Mouse (Mus musculus): ENCODE data around the gene Pithd1. TPM values are rescaled to one million over a fixed set of nuclear protein-coding genes. Genes with fewer than 3 reads are reported as not detected.
"Not testable (repeated sequence)": the region's sequence is repeated elsewhere in the genome, so short reads cannot be mapped to it uniquely, and the experiment has no call there.

Gene Pithd1
- total RNA-seq, 2 experiments from 2014 or later: 87.4 to 89.4 TPM

DNA sequence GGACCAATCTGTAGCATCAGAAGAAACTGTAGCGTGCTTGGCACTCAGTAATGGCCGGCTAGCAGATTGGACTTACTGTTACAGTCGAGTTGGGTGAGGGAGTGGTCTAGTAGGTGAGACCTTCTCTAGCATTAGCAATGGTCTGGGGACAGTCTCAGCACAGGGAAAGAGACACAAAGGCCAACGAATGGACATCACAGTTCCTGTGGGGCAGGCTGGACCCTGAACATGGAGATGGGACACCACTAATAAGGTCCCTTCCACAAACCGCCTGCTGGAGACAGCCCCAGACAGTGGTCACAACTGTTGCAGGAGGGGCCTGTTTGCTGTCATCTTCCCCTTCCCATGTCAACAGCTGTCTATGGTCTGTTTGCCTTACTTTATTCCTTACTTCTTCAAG, 25.4 kb downstream of the Pithd1 start:
- no peak for DNase-seq

- peak; percentile 62 to 67 for DNase-seq
These were observed 26.3 kb downstream of the Pithd1 start for GRCm38 (mm10) chr4:135960717-135961116.

- no peak for DNase-seq
These were observed 28.7 kb downstream of the Pithd1 start for GRCm38 (mm10) chr4:135958354-135958753.

DNA sequence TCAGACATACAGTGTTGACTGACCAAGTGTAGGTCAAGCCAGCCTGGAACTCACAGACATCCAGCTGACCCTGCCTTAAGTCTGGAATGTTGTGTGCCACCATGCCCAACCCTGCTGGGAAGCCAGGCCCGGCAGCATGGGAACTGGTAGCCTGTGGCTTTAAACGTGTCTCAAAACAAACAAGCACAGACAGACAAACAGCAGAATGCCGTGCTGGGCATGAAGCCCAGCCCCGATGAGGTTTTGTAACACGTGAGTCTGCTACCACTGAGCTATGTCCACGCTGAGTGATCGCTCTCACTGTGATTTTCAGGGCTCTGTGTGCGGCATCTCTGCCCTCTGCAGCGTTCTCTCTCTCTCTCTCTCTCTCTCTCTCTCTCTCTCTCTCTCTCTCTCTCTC, 31.2 kb downstream of the Pithd1 start:
- DNase-seq: no peak

GRCm38 (mm10) chr4:135954241-135954640, 32.8 kb downstream of the Pithd1 start:
- peak in 1 of 2 experiments; percentile 66 for DNase-seq

- DNase-seq: no peak
These were observed 33.9 kb downstream of the Pithd1 start for GRCm38 (mm10) chr4:135953179-135953578.

GRCm38 (mm10) chr4:135951505-135951904, 35.6 kb downstream of the Pithd1 start:
- no peak for DNase-seq

- DNase-seq: no peak
These were observed 36.7 kb downstream of the Pithd1 start for GRCm38 (mm10) chr4:135950365-135950764.

DNA sequence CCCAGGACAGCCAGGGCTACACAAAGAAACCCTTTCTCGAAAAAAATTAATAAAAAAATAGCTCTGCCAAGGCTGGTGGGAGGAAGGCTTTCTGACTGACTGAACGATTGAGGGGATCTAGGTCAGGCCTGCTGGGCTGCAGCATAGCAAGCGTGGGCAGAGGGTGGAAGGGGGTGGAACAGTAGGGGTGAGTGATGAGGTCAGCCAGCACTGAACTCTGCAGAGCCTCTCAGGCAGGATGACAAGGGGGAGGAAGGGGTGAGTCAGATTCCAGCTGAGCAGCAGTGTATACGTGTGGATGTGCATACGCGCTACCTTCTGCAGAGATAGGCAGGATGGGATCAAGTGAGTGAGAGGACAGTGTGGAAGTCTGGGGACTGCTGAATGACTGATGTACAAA, 37.2 kb downstream of the Pithd1 start:
- no peak for DNase-seq

DNA sequence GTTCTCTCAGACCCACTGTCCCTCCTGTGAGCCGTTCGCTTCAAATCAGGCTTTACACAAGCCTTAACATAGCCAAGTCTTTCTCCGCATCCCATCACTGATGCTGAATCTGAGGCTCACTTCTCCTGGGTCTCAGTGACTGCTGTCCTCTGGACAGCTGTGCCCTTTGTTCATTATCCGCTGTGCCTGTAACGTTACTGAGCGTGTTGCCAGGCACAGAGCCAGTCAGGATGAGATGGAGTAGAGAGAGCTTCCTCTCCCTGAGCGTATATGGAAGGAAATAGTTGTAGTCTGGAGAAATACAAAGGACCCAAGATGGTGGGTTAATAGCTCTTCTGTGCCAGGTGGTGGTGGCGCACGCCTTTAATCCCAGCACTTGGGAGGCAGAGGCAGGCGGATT, 37.6 kb downstream of the Pithd1 start:
- DNase-seq: no peak

- no peak for DNase-seq
These were observed 38.9 kb downstream of the Pithd1 start for GRCm38 (mm10) chr4:135948142-135948541.

DNA sequence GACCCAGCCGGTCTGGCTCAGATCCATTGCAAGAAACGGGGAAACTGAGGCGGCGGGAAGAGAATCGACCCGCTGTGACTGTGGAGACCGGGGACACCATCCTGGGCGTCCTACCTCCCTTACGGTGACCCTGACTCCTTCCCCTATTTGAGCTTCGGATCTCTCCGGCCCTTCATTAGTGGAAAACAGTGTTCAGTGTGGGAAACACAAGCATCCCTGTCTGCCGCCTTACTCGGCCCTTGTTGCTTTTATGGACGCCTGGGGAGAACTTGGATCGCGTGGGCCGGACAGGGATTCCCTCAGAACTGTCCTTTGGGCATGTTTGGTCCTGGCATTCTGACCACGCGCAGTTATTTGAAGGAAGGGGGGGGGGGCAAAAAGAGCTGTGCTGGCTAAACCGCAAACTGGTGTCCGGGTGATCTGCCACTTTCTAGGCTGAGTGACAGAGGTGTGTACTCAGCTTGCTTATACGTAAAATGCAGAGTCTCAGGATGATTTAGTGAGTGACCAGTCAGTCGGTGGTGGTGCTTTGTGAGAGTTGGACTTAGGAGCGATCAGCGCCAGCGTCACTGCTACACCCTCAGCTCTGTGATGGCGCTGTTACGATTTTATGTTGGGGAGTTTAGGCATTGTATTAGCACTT, 40.3 kb downstream of the Pithd1 start:
- DNase-seq: no peak

DNA sequence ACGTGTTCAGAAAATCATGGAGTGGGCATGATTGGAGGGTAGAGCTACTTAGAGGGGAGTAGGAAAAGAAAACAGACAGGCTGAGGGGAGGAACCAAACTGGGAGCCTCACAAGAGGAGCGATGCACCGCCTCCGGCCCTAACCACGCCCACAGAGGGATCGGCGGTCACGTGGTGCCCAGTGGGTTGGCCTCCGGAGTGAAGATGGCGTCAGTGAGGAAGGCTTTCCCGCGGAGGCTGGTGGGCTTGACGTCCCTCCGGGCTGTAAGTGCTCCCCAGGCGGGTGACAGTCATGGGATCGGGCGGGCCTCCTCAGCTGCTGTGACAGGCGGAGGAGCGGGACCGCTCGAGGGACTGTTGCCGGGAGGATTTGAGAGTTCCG, 40.8 kb downstream of the Pithd1 start, which contains the start of gene Hmgcl:
Gene Hmgcl, plus strand, starts transcription at position 171 of the 381 bp plus-strand sequence.
- peak; percentile 92 to 93 for DNase-seq

DNA sequence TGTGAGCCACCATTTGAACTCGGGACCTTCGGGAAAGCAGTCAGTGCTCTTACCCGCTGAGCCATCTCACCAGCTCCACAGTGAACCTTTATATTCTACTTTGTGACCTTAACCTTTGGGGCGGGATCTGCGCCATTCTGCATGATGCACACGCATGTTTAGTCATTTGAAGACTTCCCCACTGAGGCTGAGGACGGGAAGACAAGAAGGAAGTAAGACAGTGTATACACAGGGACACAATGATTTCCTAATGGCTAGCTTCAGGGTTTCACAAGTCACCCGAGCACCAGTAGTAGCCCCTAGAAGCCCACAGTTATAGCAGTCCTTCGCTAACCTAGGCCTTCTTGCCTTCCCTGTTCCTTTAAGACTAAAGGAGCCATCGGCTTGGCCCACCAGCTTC, 41.4 kb downstream of the Pithd1 start:
- no peak for DNase-seq

- no peak for DNase-seq
These were observed 43.7 kb downstream of the Pithd1 start for GRCm38 (mm10) chr4:135943389-135943788.

DNA sequence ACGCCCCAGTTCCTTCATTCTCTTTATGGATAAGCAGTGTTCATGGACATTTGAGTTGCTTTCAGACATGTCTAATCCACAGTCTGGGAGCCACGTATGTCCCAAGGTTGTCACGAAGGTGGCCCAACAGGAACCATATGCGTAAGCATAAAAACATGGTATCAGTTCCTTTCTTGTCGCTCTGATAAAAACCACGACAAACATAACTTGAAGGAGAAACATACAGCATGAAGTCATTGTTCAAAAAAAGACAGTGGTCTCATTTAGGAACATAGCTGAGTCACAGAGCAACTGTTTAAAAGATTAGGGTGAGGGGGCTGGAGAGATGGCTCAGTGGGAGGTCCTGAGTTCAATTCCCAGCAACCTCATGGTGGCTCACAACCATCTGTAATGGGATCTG, 44.9 kb downstream of the Pithd1 start:
- DNase-seq: no peak

DNA sequence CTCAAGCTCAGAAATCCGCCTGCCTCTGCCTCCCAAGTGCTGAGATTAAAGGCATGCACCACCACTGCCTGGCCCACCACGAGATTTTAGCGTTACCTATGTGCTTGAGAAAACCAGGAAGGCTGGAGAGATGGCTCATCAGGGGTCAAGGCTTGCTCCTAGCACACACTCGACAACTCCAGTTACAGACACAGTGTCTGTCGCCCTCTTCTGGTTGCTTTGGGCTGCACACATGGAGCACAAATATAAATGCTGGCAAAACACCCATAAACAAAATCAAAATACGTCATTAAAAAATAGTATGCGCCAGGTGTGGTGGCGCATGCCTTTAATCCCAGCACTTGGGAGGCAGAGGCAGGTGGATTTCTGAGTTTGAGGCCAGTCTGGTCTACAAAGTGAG, 46.0 kb downstream of the Pithd1 start:
- not testable (repeated sequence) for DNase-seq

DNA sequence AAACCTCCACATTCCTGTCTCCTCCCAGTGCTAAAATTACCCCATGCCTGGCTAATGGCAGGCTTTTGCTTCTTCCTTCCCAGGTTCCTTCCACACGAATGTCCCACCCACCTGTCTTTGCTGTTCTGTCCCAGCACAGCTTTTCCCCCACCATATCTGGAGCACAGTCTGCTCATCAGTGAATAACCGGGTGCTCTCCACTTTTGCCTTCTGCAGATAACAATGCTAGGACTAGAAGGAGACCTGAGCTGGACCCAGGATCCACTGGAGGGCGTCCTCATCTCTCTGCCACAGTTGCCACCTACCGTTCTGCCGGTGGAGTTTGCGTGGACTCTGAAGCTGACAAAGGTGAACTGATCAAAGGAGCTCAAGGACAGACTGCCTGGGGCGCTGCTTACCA, 48.2 kb downstream of the Pithd1 start:
- DNase-seq: no peak

DNA sequence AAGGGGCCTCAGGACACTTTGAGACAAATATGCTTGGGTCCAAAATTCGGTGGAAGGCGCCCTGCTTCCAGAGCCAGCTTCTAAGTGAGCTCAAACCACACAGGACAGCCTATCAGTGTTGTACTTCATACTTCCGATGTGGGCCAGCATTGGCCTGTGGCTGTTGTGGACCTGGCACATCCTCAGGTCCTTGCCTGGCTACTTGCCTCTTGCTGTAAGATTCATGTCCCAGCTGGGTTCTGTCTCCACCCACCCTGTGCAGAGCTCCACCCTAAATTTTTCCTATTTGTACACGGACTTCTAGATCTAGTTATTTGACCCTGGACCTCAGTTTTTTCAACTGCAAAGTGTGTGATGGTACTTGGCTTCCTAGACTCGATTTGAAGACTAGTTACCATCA, 51.6 kb downstream of the Pithd1 start:
- DNase-seq: no peak

DNA sequence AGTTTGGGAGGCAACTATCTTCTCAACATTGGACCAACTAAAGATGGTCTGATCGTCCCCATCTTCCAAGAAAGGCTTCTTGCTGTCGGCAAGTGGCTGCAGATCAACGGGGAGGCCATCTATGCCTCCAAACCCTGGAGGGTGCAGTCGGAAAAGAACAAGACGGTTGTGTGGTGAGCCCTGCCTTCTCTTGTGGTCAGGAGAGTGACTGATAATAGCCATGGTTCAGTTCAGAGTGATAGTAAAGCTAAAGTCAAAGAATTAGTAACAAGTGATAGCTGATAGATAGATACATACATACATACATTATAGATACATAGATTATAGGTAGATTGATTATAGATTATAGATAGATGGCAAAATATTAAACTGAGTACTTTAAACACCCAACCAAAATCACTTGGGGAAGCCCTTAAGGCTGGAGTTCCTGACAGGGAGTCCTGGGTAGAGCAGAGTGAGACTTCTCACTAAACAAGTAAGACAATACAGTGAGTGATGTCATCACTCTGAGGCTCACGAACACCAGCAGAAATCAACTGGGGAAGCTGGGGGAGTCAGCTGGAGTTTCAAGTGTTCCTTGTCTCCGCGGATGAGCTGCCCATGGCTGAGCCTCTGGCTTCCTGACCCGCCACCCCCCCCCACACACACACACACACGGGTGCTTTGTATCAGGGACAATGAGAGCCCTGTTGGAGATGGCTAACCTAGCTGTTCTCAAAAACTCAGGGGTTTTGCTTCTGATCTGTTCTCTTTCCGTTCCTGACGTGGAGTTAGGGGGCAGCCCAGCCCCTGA, 52.2 kb downstream of the Pithd1 start:
- DNase-seq: no peak

DNA sequence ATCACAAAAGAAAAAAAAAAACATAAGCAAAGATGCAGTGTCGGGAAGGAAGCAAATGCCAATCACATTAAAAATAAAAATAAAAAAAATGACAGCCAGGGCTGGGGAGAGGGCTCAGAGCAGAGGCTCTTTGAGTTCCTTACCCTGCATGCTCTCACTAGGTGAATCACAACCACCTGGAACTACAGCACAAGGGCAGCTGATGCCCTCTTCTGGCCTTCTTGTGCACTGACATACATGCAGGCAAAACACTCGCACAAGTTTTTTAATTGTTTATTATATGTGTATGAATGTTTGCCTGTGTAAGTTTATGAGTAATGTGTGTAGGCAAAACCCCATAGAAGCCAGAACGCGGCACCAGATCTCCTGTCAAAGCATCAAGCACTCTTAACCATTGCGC, 55.2 kb downstream of the Pithd1 start:
- no peak for DNase-seq

- DNase-seq: no peak
These were observed 56.8 kb downstream of the Pithd1 start for GRCm38 (mm10) chr4:135930239-135930638.

- no peak for DNase-seq
These were observed 57.2 kb downstream of the Pithd1 start for GRCm38 (mm10) chr4:135929828-135930227.

GRCm38 (mm10) chr4:135929405-135929804, 57.7 kb downstream of the Pithd1 start:
- no peak for DNase-seq
